Mouse (Mus musculus) naive thymus-derived CD4-positive, alpha-beta T cell, adult 2 months (primary cell): ENCODE results near the gene Rnf220.

Source experiments
- DNase-seq: peaks from one replicate; pipeline ENCODE4 v3.0.0-alpha.2; 2011; ENCODE audit warnings: low read depth

Gene Rnf220

GRCm38 (mm10) chr4:117223001-117223400, 273.9 kb downstream of the Rnf220 start:
- no peak for DNase-seq

GRCm38 (mm10) chr4:117221836-117222235, 275.0 kb downstream of the Rnf220 start:
- no peak for DNase-seq
